Mouse (Mus musculus) small intestine, adult 2 months (tissue): ENCODE measurements around the gene Apobec3.

Source experiments
- CTCF ChIP-seq: fragments of 200-500 bp; IDR thresholded peaks from 2 replicates; pipeline ENCODE4 v1.5.1; 2012; ENCODE audit warnings: low read depth, mild to moderate bottlenecking, control low read depth, inconsistent platforms, low read length, moderate library complexity, mixed read lengths; ENCODE audit not compliant: insufficient replicate concordance, insufficient read length; ENCODE audit errors: extremely low read depth
- POLR2A ChIP-seq: fragments of 200-500 bp; IDR thresholded peaks from 2 replicates; pipeline ENCODE4 v1.6.1; 2012; ENCODE audit warnings: low read depth, mild to moderate bottlenecking, control low read depth, inconsistent platforms, low read length, moderate library complexity

DNA sequence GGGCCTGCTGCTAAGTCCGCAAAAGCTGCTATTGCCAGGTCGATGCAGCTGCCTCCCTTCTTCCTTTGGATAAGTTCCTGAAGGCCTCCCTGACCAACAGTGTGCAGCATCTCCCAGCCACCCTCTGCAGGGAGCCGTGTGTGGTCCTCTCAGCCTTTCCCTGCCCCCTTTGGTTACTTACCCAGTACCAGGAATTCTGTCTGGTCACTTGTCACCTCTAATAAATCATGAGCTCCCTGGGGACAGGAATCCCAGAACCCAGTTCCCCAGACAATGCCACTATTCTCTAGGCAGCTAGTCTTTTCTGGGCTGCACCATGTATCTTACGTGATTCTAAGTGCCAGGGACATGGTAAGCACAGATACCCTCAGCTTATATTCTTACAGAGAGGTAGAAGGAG is 45.5 kb upstream of the Apobec3 start:
- no peak for TF ChIP-seq CTCF
- TF ChIP-seq POLR2A, result no peak
